Mouse (Mus musculus) megakaryocyte, embryonic 14.5 days (primary cell): ENCODE measurements around the gene Cant1.

ENCODE experiments used
- FLI1 ChIP-seq: IDR thresholded peaks from 2 replicates; pipeline ENCODE4 v1.6.1; 2012; ENCODE audit warnings: low read length, inconsistent platforms, mixed read lengths
- GATA1 ChIP-seq: IDR thresholded peaks from 3 replicates; pipeline ENCODE4 v1.6.1; 2012; ENCODE audit warnings: mixed read lengths, low read length, inconsistent platforms, borderline replicate concordance

- TF ChIP-seq FLI1: no peak
- no peak for TF ChIP-seq GATA1
Measured at GRCm38 (mm10) chr11:118408051-118408740, 10.7 kb downstream of the Cant1 start.
